Mouse (Mus musculus) forelimb bud, embryonic 11.5 days (tissue): Measurements from ENCODE around the gene N4bp1.
A peak's percentile ranks its signal among the peaks of the same experiment; 100 is the strongest.

Experiments
- DNase-seq: peaks from one replicate; pipeline ENCODE4 v3.0.0-alpha.2; 2012; ENCODE audit warnings: low read depth, low spot score

The N4bp1 gene

GRCm38 (mm10) chr8:86884489-86885463 lies at the start of gene N4bp1:
Gene N4bp1, minus strand, starts transcription at chr8:86885258.
- DNase-seq, result peak; percentile 86

- DNase-seq, result no peak
Observed at GRCm38 (mm10) chr8:86934841-86935240, 49.8 kb upstream of the N4bp1 start.

GRCm38 (mm10) chr8:86934393-86934792 lies 49.3 kb upstream of the N4bp1 start:
- no peak for DNase-seq

GRCm38 (mm10) chr8:86933898-86934297 lies 48.8 kb upstream of the N4bp1 start:
- DNase-seq, result peak; percentile 71

GRCm38 (mm10) chr8:86926237-86926636 lies 41.2 kb upstream of the N4bp1 start:
- DNase-seq, result no peak

GRCm38 (mm10) chr8:86923219-86923835 lies 38.3 kb upstream of the N4bp1 start:
- peak; percentile 38 for DNase-seq

GRCm38 (mm10) chr8:86922673-86923072 lies 37.6 kb upstream of the N4bp1 start:
- DNase-seq, result no peak

GRCm38 (mm10) chr8:86922141-86922540 lies 37.1 kb upstream of the N4bp1 start:
- no peak for DNase-seq

GRCm38 (mm10) chr8:86920996-86921395 lies 35.9 kb upstream of the N4bp1 start:
- no peak for DNase-seq

GRCm38 (mm10) chr8:86920455-86920854 lies 35.4 kb upstream of the N4bp1 start:
- DNase-seq, result no peak

- DNase-seq, result no peak
Observed at GRCm38 (mm10) chr8:86920024-86920423, 35.0 kb upstream of the N4bp1 start.

- DNase-seq, result no peak
Observed at GRCm38 (mm10) chr8:86919262-86919661, 34.2 kb upstream of the N4bp1 start.

GRCm38 (mm10) chr8:86918093-86918492 lies 33.0 kb upstream of the N4bp1 start:
- DNase-seq, result no peak

GRCm38 (mm10) chr8:86917689-86918088 lies 32.6 kb upstream of the N4bp1 start:
- DNase-seq, result no peak

GRCm38 (mm10) chr8:86916369-86916768 lies 31.3 kb upstream of the N4bp1 start:
- DNase-seq, result no peak

- DNase-seq, result no peak
Observed at GRCm38 (mm10) chr8:86911136-86911535, 26.1 kb upstream of the N4bp1 start.

- no peak for DNase-seq
Observed at GRCm38 (mm10) chr8:86910250-86910649, 25.2 kb upstream of the N4bp1 start.

- DNase-seq, result peak; percentile 82
Observed at GRCm38 (mm10) chr8:86908536-86908935, 23.5 kb upstream of the N4bp1 start.

- DNase-seq, result no peak
Observed at GRCm38 (mm10) chr8:86904911-86905310, 19.9 kb upstream of the N4bp1 start.

GRCm38 (mm10) chr8:86903104-86903503 lies 18.0 kb upstream of the N4bp1 start:
- DNase-seq, result peak; percentile 81

- DNase-seq, result no peak
Observed at GRCm38 (mm10) chr8:86902656-86903055, 17.6 kb upstream of the N4bp1 start.

- no peak for DNase-seq
Observed at GRCm38 (mm10) chr8:86901972-86902371, 16.9 kb upstream of the N4bp1 start.
